Mouse (Mus musculus) kidney, postnatal 0 days (tissue): ENCODE measurements around the gene 1110002E22Rik. TPM values are rescaled to one million over a fixed set of nuclear protein-coding genes. Genes with fewer than 3 reads are reported as not detected.

Experiments
- ATAC-seq: fragments of 200-750 bp; cut with Nextera tagmentation; replicated peaks from 2 replicates; pipeline ENCODE4 v1.8.0; 2017; ENCODE audit warnings: low read depth, moderate number of reproducible peaks, moderate TSS enrichment, moderate library complexity; ENCODE audit not compliant: low FRiP score
- DNase-seq: peaks from one replicate; pipeline ENCODE4 v3.0.0-alpha.2; 2016; ENCODE audit warnings: low spot score
- H3K27ac ChIP-seq: fragments of 300-500 bp; sonication (generic); 2 replicates; pipeline ENCODE4 v1.5.1; 2014; ENCODE audit warnings: mild to moderate bottlenecking
- H3K27me3 ChIP-seq: fragments of 300-500 bp; sonication (generic); 2 replicates; pipeline ENCODE4 v1.6.1; 2014; ENCODE audit warnings: low read length, mixed read lengths; ENCODE audit not compliant: insufficient read depth
- H3K36me3 ChIP-seq: fragments of 300-500 bp; sonication (generic); 2 replicates; pipeline ENCODE4 v1.6.1; 2014; ENCODE audit warnings: low read length, mixed read lengths; ENCODE audit not compliant: insufficient read depth
- H3K4me1 ChIP-seq: fragments of 300-500 bp; sonication (generic); replicated peaks from 2 replicates; pipeline ENCODE4 v1.6.1; 2014; ENCODE audit warnings: antibody characterized with exemption, low read length, mixed read lengths; ENCODE audit not compliant: insufficient read depth
- H3K4me2 ChIP-seq: fragments of 300-500 bp; sonication (generic); 2 replicates; pipeline ENCODE4 v1.6.1; 2014; ENCODE audit warnings: mild to moderate bottlenecking, low read length, moderate library complexity, mixed read lengths
- H3K4me3 ChIP-seq: fragments of 300-500 bp; sonication (generic); replicated peaks from 2 replicates; pipeline ENCODE4 v1.5.1; 2014; ENCODE audit warnings: low read depth, low read length
- H3K9ac ChIP-seq: fragments of 300-500 bp; sonication (generic); 2 replicates; pipeline ENCODE4 v1.6.1; 2014; ENCODE audit warnings: low read depth, low read length
- H3K9me3 ChIP-seq: fragments of 300-500 bp; sonication (generic); replicated peaks from 2 replicates; pipeline ENCODE4 v1.6.1; 2016; ENCODE audit warnings: low read length, inconsistent platforms, mixed read lengths
- CTCF ChIP-seq: IDR thresholded peaks from 2 replicates; pipeline ENCODE4 v1.5.1; 2016; ENCODE audit warnings: antibody characterized with exemption, low read depth, mild to moderate bottlenecking, moderate library complexity
- WGBS: fragments of 180-500 bp; shearing (Covaris S2); extraction: QIAGEN DNeasy Blood & Tissue Kit; methylation state at CpG from one replicate; pipeline ENCODE4 v1.1.7; 2014; 5-methylcytosine and 5-hydroxymethylcytosine counted together
- polyA plus RNA-seq: library from polyadenylated mRNA; unstranded; fragments of >200 nt; fragmentation: Nextera tagmentation; extraction: Ambion mirVana; gene quantifications from 2 replicates; pipeline ENCODE4 v1.2.1, GENCODE M21; 2015

The 1110002E22Rik gene
- polyA plus RNA-seq, 1 experiment from 2014 or later: 0.13 TPM

- ATAC-seq: peak; percentile 54; the same call in 1 of the 2 replicates
- WGBS: 27% methylated on average over 11 of the region's 11 CpGs
These were observed 14.1 kb upstream of the 1110002E22Rik start for GRCm38 (mm10) chr3:138050772-138051171.

DNA sequence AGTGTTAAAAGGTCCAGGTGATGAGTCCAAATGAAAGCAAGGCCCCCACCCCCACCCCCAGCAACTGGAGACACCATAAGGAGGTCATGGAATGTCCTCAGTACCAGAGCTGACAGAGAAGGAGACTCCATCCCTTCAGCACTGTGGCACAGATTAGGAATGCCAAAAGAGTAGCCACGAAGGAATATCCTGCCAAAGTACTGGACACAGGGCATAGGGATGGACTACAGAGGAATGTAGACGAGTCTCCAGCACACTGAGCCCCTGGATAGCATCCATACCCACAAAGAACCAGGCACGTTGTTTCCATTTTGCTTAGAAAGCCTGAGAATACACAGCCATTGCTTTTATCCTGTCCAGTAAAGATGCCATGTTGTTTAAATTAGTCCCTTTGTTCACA is 13.4 kb upstream of the 1110002E22Rik start:
- ATAC-seq: no peak
- Histone ChIP-seq H3K9ac (no peak overlapping the region), H3K4me1 (no peaks in the 10 kb centered on the region), H3K27ac (no peak overlapping the region), H3K4me2 (no peak overlapping the region), H3K36me3 (no peaks in the 10 kb centered on the region), H3K27me3 (no peaks in the 10 kb centered on the region), H3K4me3 (no peak overlapping the region), H3K9me3 (no peaks in the 10 kb centered on the region)
- TF ChIP-seq CTCF: no peak
- no peak for DNase-seq
- 85% methylated on average over 3 of the region's 3 CpGs for WGBS

More at GRCm38 (mm10) chr3:138050772-138051171, 14.1 kb upstream of the 1110002E22Rik start:
- peak; percentile 73 for DNase-seq
- Histone ChIP-seq H3K9ac (no peak overlapping the region), H3K4me2 (no peak overlapping the region), H3K4me1 (no peaks in the 10 kb centered on the region), H3K27me3 (no peaks in the 10 kb centered on the region), H3K27ac (no peak overlapping the region), H3K36me3 (no peaks in the 10 kb centered on the region), H3K9me3 (no peaks in the 10 kb centered on the region), H3K4me3 (no peak overlapping the region)
- no peak for TF ChIP-seq CTCF

- Histone ChIP-seq H3K4me3 (no peak overlapping the region), H3K4me2 (no peak overlapping the region), H3K27ac (no peak overlapping the region), H3K27me3 (no peaks in the 10 kb centered on the region), H3K36me3 (no peaks in the 10 kb centered on the region), H3K9me3 (no peaks in the 10 kb centered on the region), H3K4me1 (no peaks in the 10 kb centered on the region), H3K9ac (no peak overlapping the region)
- 11% methylated on average over 4 of the region's 4 CpGs for WGBS
- TF ChIP-seq CTCF: no peak
- ATAC-seq (no peak), DNase-seq (peak; percentile 62)
These were observed 10.9 kb upstream of the 1110002E22Rik start for GRCm38 (mm10) chr3:138053969-138054368.

- Histone ChIP-seq H3K27me3 (no peaks in the 10 kb centered on the region), H3K4me2 (no peak overlapping the region), H3K36me3 (no peaks in the 10 kb centered on the region), H3K9me3 (no peaks in the 10 kb centered on the region), H3K27ac (peak overlapping the region; percentile 2; the same call in 1 of the 2 replicates), H3K9ac (no peak overlapping the region), H3K4me1 (no peaks in the 10 kb centered on the region), H3K4me3 (no peak overlapping the region)
- DNase-seq (peak; percentile 51), ATAC-seq (no peak)
- TF ChIP-seq CTCF: no peak
- 48% methylated on average over 7 of the region's 7 CpGs for WGBS
These were observed 7.9 kb upstream of the 1110002E22Rik start for GRCm38 (mm10) chr3:138056976-138057375.

- Histone ChIP-seq H3K4me2 (no peak overlapping the region), H3K9ac (no peak overlapping the region), H3K27ac (no peak overlapping the region), H3K9me3 (no peaks in the 10 kb centered on the region), H3K4me1 (no peaks in the 10 kb centered on the region), H3K4me3 (no peak overlapping the region), H3K27me3 (no peaks in the 10 kb centered on the region), H3K36me3 (no peaks in the 10 kb centered on the region)
- ATAC-seq (no peak), DNase-seq (no peak)
- WGBS: 57% methylated on average over 4 of the region's 4 CpGs
- no peak for TF ChIP-seq CTCF
These were observed 6.6 kb upstream of the 1110002E22Rik start for GRCm38 (mm10) chr3:138058226-138058625.

- H3K4me1 ChIP-seq: peaks cover 9% of the 10 kb centered on the region
- no peak for TF ChIP-seq CTCF
- H3K4me2 ChIP-seq: no peak overlapping the region
- ATAC-seq: no peak
- no peak for DNase-seq
- H3K36me3 ChIP-seq: no peaks in the 10 kb centered on the region
- no peaks in the 10 kb centered on the region for H3K27me3 ChIP-seq
- WGBS: 88% methylated on average over 7 of the region's 7 CpGs
- no peak overlapping the region for H3K4me3 ChIP-seq
- no peaks in the 10 kb centered on the region for H3K9me3 ChIP-seq
- H3K9ac ChIP-seq: no peak overlapping the region
- H3K27ac ChIP-seq: no peak overlapping the region
These were observed 4.4 kb upstream of the 1110002E22Rik start for GRCm38 (mm10) chr3:138060429-138060828.
